Mouse (Mus musculus): ENCODE measurements around the gene Csrp3. TPM values are rescaled to one million over a fixed set of nuclear protein-coding genes. Genes with fewer than 3 reads are reported as not detected.

The Csrp3 gene
- total and polyA plus RNA-seq, 3 experiments: not detected

DNA sequence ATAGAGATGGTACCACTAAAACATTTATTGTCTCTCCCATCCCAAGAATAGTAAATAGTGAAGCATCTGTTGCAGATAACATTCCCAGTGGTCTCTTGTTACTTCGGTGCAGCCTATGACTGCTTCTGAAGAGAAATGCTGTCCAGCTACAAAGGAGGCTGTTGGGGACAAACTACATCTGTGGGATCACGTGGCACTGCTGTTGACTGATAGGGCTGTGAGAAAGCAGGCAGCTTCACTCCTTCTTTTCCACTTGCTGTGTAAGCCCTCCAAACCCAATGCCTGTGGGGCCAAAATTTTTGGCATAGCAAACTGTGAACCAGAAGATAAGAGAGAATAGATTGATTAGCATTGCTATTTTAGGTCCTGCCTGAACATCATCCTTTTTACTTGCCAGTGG is 17.4 kb downstream of the Csrp3 start:
- Histone ChIP-seq H3K4me3 (ENCODE audit: low read depth, low read length) (no peak overlapping the region), H3K27me3 (ENCODE audit: insufficient read depth, low read length) (peaks cover 6% of the 10 kb centered on the region; the same call in 1 of the 2 replicates), H3K4me1 (ENCODE audit: insufficient read depth, low read depth, low read length) (peaks cover 2% of the 10 kb centered on the region; the same call in 1 of the 2 replicates), H3K9me3 (replicated peaks) (no peaks in the 10 kb centered on the region), H3K36me3 (replicated peaks) (peaks cover 27% of the 10 kb centered on the region)
- DNase-seq (ENCODE audit: low spot score) (no peak), ATAC-seq (ENCODE audit: extremely low read depth, insufficient number of reproducible peaks, low FRiP score, poor library complexity, severe bottlenecking) (no peak)
- TF ChIP-seq TAL1 (conservative IDR thresholded peaks at IDR 0.05; ENCODE audit: low read depth, low read length) (no peak), CTCF (IDR thresholded peaks at IDR 0.05; ENCODE audit: low read depth, low read length) (no peak), GATA1 (IDR thresholded peaks at IDR 0.05; ENCODE audit: borderline replicate concordance, low read length) (no peak)

DNA sequence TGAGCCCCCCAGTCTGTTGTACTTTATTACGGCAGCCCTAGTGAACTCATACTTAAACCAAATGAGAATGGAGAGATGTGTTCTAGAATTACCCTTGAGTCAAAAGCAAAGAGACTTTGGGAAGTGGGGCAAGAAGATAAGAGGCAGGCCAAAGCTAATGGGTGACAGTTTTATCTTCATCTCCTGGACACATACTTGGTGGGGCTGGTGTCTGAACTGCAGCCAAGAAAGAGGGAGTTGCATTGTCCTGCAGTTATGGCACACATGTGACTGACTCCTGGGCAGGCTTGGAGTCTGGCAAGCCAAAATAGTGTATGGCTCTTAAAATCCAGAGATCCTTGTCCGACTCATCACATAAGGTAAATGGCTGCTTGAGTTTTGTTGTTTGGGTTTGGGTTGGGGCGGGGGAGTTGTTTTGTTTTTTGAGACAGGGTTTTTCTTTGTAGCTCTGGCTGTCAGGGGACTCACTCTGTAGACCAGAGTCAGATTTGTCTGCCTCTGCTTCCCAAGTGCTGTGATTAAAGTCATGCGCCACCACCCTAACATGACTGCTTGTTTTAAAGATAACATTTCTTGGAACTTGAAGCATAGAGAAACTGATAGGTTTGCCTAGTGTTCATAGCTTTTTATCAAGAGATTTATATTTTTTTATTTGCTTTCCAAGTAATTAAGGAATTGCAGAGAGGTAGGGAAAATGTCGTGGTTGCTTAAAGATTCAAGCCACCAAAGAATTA is 18.5 kb downstream of the Csrp3 start:
- DNase-seq (ENCODE audit: low spot score) (no peak), ATAC-seq (ENCODE audit: extremely low read depth, insufficient number of reproducible peaks, low FRiP score, poor library complexity, severe bottlenecking) (no peak)
- no peak for TF ChIP-seq CTCF (IDR thresholded peaks at IDR 0.05; ENCODE audit: low read depth, low read length)
- TF ChIP-seq POLR2AphosphoS5 (IDR thresholded peaks at IDR 0.05; ENCODE audit: insufficient replicate concordance, low read depth, low read length): no peak
- no peak for TF ChIP-seq GATA1 (IDR thresholded peaks at IDR 0.05; ENCODE audit: borderline replicate concordance, low read length)
- TF ChIP-seq GATA2 (IDR thresholded peaks at IDR 0.05; ENCODE audit: borderline replicate concordance, low read depth, low read length): no peak
- no peak for TF ChIP-seq TAL1 (conservative IDR thresholded peaks at IDR 0.05; ENCODE audit: low read depth, low read length)
- H3K36me3 ChIP-seq (replicated peaks): peaks cover 37% of the 10 kb centered on the region
- H3K4me3 ChIP-seq (ENCODE audit: low read depth, low read length): no peak overlapping the region
- H3K4me1 ChIP-seq (ENCODE audit: insufficient read depth, low read depth, low read length): peaks cover 2% of the 10 kb centered on the region; the same call in 1 of the 2 replicates
- 0 out of 2 replicates have a peak, but pooled peaks cover 5% of the 10 kb centered on the region for H3K27me3 ChIP-seq (ENCODE audit: insufficient read depth, low read length)
- no peaks in the 10 kb centered on the region for H3K9me3 ChIP-seq (replicated peaks)

DNA sequence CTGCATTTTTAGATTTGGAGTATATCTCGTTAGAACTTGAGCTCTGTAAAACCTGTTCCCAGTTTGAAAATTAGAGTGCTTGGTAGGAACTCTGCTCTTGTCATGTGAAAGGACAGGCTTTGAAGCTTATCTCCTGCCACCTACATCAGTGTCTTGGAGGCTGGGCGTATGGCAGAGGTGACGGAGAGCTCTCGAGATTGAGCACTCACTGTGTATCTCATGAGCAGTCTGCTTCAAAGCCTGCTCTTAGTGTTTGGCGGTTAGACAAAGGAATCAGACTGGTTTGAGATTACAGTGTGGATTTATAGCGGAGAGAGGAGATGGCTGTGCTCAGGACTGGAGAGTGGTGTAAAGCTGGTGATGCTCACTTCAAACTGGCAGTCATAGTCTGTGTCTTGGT is 22.7 kb downstream of the Csrp3 start:
- no peaks in the 10 kb centered on the region for H3K4me1 ChIP-seq (ENCODE audit: insufficient read depth, low read depth, low read length)
- H3K36me3 ChIP-seq (replicated peaks): peaks cover 79% of the 10 kb centered on the region
- no peaks in the 10 kb centered on the region for H3K9me3 ChIP-seq (replicated peaks)
- H3K27me3 ChIP-seq (ENCODE audit: insufficient read depth, low read length): no peaks in the 10 kb centered on the region
- DNase-seq (ENCODE audit: low spot score): no peak
- TF ChIP-seq POLR2AphosphoS5 (IDR thresholded peaks at IDR 0.05; ENCODE audit: insufficient replicate concordance, low read depth, low read length) (no peak), GATA1 (IDR thresholded peaks at IDR 0.05; ENCODE audit: borderline replicate concordance, low read length) (no peak), CTCF (IDR thresholded peaks at IDR 0.05; ENCODE audit: low read depth, low read length) (no peak), GATA2 (IDR thresholded peaks at IDR 0.05; ENCODE audit: borderline replicate concordance, low read depth, low read length) (no peak), TAL1 (conservative IDR thresholded peaks at IDR 0.05; ENCODE audit: low read depth, low read length) (no peak)
- no peak for ATAC-seq (ENCODE audit: extremely low read depth, insufficient number of reproducible peaks, low FRiP score, poor library complexity, severe bottlenecking)
- H3K4me3 ChIP-seq (ENCODE audit: low read depth, low read length): no peak overlapping the region

DNA sequence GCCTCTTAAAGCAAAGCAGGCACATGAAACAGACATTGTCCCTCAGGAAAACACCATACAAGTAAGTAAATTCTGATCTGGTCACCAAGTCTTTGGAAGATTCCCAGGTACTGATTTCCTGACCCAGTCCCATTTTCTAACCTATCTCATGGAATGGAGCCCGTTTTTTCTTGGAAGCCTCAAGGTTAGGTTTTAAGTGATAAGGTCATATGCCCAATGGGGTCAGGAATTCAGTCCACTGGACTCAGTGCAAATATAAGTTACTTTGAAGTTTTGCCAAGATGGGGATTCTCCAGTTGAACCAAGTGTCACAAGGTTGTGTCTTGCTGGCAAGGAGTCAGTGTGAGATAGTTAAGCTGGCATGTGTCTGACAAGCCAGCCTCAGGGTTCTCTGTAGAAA is 23.2 kb downstream of the Csrp3 start:
- no peak for ATAC-seq (ENCODE audit: extremely low read depth, insufficient number of reproducible peaks, low FRiP score, poor library complexity, severe bottlenecking)
- DNase-seq (ENCODE audit: low spot score): no peak
- TF ChIP-seq GATA1 (IDR thresholded peaks at IDR 0.05; ENCODE audit: borderline replicate concordance, low read length): no peak
- TF ChIP-seq CTCF (IDR thresholded peaks at IDR 0.05; ENCODE audit: low read depth, low read length): no peak
- TF ChIP-seq GATA2 (IDR thresholded peaks at IDR 0.05; ENCODE audit: borderline replicate concordance, low read depth, low read length): no peak
- no peaks in the 10 kb centered on the region for H3K9me3 ChIP-seq (replicated peaks)
- H3K4me1 ChIP-seq (ENCODE audit: insufficient read depth, low read depth, low read length): no peaks in the 10 kb centered on the region
- no peak overlapping the region for H3K4me3 ChIP-seq (ENCODE audit: low read depth, low read length)
- H3K27me3 ChIP-seq (ENCODE audit: insufficient read depth, low read length): no peaks in the 10 kb centered on the region
- H3K36me3 ChIP-seq (replicated peaks): peaks cover 84% of the 10 kb centered on the region

DNA sequence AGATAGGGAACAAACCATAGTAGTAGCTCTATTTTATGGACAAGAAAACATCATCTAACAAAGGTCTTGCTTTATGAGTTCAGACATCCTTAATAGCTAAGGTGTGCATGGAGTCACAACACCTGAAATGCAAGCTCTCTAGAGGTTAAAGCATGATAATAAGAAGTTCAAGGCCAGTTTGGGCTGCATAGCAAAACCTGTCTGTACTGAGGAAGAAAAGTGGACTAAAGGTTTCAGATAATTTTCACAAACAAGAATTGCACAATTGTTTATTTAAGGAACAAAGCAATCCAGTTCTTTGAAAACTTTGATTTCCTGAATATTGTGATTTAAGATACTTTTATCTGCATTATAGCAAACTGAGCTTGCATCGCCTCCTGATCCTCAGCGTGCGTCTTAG is 24.2 kb downstream of the Csrp3 start:
- no peak for DNase-seq (ENCODE audit: low spot score)
- peaks cover 94% of the 10 kb centered on the region for H3K36me3 ChIP-seq (replicated peaks)
- no peaks in the 10 kb centered on the region for H3K27me3 ChIP-seq (ENCODE audit: insufficient read depth, low read length)
- H3K4me3 ChIP-seq (ENCODE audit: low read depth, low read length): no peak overlapping the region
- ATAC-seq (ENCODE audit: extremely low read depth, insufficient number of reproducible peaks, low FRiP score, poor library complexity, severe bottlenecking): no peak
- no peaks in the 10 kb centered on the region for H3K9me3 ChIP-seq (replicated peaks)
- TF ChIP-seq TAL1 (conservative IDR thresholded peaks at IDR 0.05; ENCODE audit: low read depth, low read length) (no peak), POLR2AphosphoS5 (IDR thresholded peaks at IDR 0.05; ENCODE audit: insufficient replicate concordance, low read depth, low read length) (no peak), GATA1 (IDR thresholded peaks at IDR 0.05; ENCODE audit: borderline replicate concordance, low read length) (no peak), GATA2 (IDR thresholded peaks at IDR 0.05; ENCODE audit: borderline replicate concordance, low read depth, low read length) (no peak), CTCF (IDR thresholded peaks at IDR 0.05; ENCODE audit: low read depth, low read length) (no peak)
- no peaks in the 10 kb centered on the region for H3K4me1 ChIP-seq (ENCODE audit: insufficient read depth, low read depth, low read length)

DNA sequence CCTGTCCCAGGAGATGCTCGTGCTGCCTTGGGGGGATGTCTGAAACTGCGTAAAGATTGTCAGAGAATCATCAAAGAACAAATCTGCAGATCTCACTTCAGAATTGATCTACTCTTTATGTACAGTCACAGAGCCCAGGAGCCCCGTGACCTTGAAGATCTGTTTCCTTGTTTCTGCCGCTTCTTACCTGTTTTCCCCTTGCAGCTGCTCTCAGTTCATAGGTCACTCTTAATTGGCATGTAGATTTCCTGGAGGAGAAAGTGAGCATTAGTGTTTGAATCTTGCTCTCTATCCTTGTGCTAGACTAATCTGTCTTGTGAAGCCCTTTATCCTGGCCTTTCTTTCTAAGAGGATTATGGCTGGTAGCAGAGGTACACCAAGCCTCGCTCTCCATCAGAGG is 26.2 kb downstream of the Csrp3 start:
- Histone ChIP-seq H3K9me3 (replicated peaks) (no peaks in the 10 kb centered on the region), H3K27me3 (ENCODE audit: insufficient read depth, low read length) (no peaks in the 10 kb centered on the region), H3K4me1 (ENCODE audit: insufficient read depth, low read depth, low read length) (no peaks in the 10 kb centered on the region), H3K4me3 (ENCODE audit: low read depth, low read length) (no peak overlapping the region), H3K36me3 (replicated peaks) (peaks cover 99% of the 10 kb centered on the region)
- DNase-seq (ENCODE audit: low spot score): no peak
- ATAC-seq (ENCODE audit: extremely low read depth, insufficient number of reproducible peaks, low FRiP score, poor library complexity, severe bottlenecking): no peak
- TF ChIP-seq GATA2 (IDR thresholded peaks at IDR 0.05; ENCODE audit: borderline replicate concordance, low read depth, low read length): no peak
- TF ChIP-seq CTCF (IDR thresholded peaks at IDR 0.05; ENCODE audit: low read depth, low read length): no peak
- TF ChIP-seq TAL1 (conservative IDR thresholded peaks at IDR 0.05; ENCODE audit: low read depth, low read length): no peak
- TF ChIP-seq POLR2AphosphoS5 (IDR thresholded peaks at IDR 0.05; ENCODE audit: insufficient replicate concordance, low read depth, low read length): no peak
- TF ChIP-seq GATA1 (IDR thresholded peaks at IDR 0.05; ENCODE audit: borderline replicate concordance, low read length): no peak
